In genomic region chrX:48256468-48257007, GRCm38 (mm10) we compare ENCODE assay signal across 7 mouse cellular contexts. TPM values are rescaled to one million over a fixed set of nuclear protein-coding genes. Genes with fewer than 3 reads are reported as not detected.
DNase-seq lines count a peak whose midpoint lies in the region; ATAC-seq lines count a peak whose summit lies in the region.

Gene Utp14a, plus strand, starts transcription at chrX:48256862.

- H3K27ac ChIP-seq in embryonic facial prominence, embryonic 11.5 days (replicated peaks; ENCODE audit: low read depth, low read length) = peak within 1 kb of the TSS; percentile 54; the same call in 1 of the 2 replicates
- peak within 1 kb of the TSS; percentile 81 for H3K27ac ChIP-seq in limb, embryonic 10.5 days
- peak within 1 kb of the TSS; percentile 84 for H3K27ac ChIP-seq in midbrain, embryonic 13.5 days

- WGBS in embryonic facial prominence, embryonic 11.5 days = 12% methylated on average over 33 of the region's 33 CpGs
- 3% methylated on average over 33 of the region's 33 CpGs for WGBS in limb, embryonic 10.5 days
- WGBS in midbrain, embryonic 13.5 days = 15% methylated on average over 33 of the region's 33 CpGs

- peak within 1 kb of the TSS; percentile 43 for H3K4me3 ChIP-seq in embryonic facial prominence, embryonic 11.5 days (ENCODE audit: low read depth, low read length)
- peak within 1 kb of the TSS; percentile 59 for H3K4me3 ChIP-seq in limb, embryonic 10.5 days
- peak within 1 kb of the TSS; percentile 52 for H3K4me3 ChIP-seq in midbrain, embryonic 13.5 days (replicated peaks)

- no peaks in the 10 kb centered on the region for H3K9me3 ChIP-seq in embryonic facial prominence, embryonic 11.5 days (replicated peaks; ENCODE audit: control insufficient read depth, low read length)
- no peaks in the 10 kb centered on the region for H3K9me3 ChIP-seq in limb, embryonic 10.5 days (replicated peaks)
- no peaks in the 10 kb centered on the region for H3K9me3 ChIP-seq in midbrain, embryonic 13.5 days

- H3K9ac ChIP-seq in embryonic facial prominence, embryonic 11.5 days (replicated peaks; ENCODE audit: low read length) = peak within 1 kb of the TSS; percentile 52
- peak within 1 kb of the TSS; percentile 59 for H3K9ac ChIP-seq in midbrain, embryonic 13.5 days (replicated peaks)

- no peaks in the 10 kb centered on the region for H3K36me3 ChIP-seq in embryonic facial prominence, embryonic 11.5 days (replicated peaks; ENCODE audit: control insufficient read depth, insufficient read depth, low read depth, low read length)
- peaks cover 25% of the 10 kb centered on the region for H3K36me3 ChIP-seq in limb, embryonic 10.5 days
- H3K36me3 ChIP-seq in midbrain, embryonic 13.5 days = peaks cover 4% of the 10 kb centered on the region; the same call in 1 of the 2 replicates

- H3K4me1 ChIP-seq in embryonic facial prominence, embryonic 11.5 days (ENCODE audit: control insufficient read depth, insufficient read depth, low read length) = no peaks in the 10 kb centered on the region
- H3K4me1 ChIP-seq in limb, embryonic 10.5 days = 0 out of 2 replicates have a peak, but pooled peaks cover 3% of the 10 kb centered on the region
- H3K4me1 ChIP-seq in midbrain, embryonic 13.5 days (replicated peaks) = peaks cover 9% of the 10 kb centered on the region

- peak; percentile 97 for ATAC-seq in embryonic facial prominence, embryonic 11.5 days (replicated peaks; ENCODE audit: insufficient number of reproducible peaks, low FRiP score, low TSS enrichment, low read depth)
- peak; percentile 98 for ATAC-seq in granulocyte monocyte progenitor cell, adult 5-6 weeks (replicated peaks; ENCODE audit: poor library complexity, severe bottlenecking)
- peak; percentile 100 for ATAC-seq in midbrain, embryonic 13.5 days

- no peaks in the 10 kb centered on the region for H3K27me3 ChIP-seq in embryonic facial prominence, embryonic 11.5 days (ENCODE audit: control insufficient read depth, insufficient read depth, low read length)
- H3K27me3 ChIP-seq in limb, embryonic 10.5 days (ENCODE audit: low read depth, poor library complexity, severe bottlenecking) = 0 out of 2 replicates have a peak, but pooled peaks cover 10% of the 10 kb centered on the region
- H3K27me3 ChIP-seq in midbrain, embryonic 13.5 days = no peaks in the 10 kb centered on the region

- DNase-seq in adrenal gland, postnatal 14 days = peak; percentile 98
- peak; percentile 95 for DNase-seq in embryonic facial prominence, embryonic 11.5 days (ENCODE audit: low spot score)
- peak; percentile 96 for DNase-seq in kidney, adult 11 months
- peak; percentile 90 for DNase-seq in limb, embryonic 10.5 days (ENCODE audit: low spot score)
- peak; percentile 86 for DNase-seq in spleen, adult 12 weeks (ENCODE audit: low spot score)

- H3K4me2 ChIP-seq in embryonic facial prominence, embryonic 11.5 days (ENCODE audit: low read depth, low read length) = peak within 1 kb of the TSS; percentile 47
- H3K4me2 ChIP-seq in midbrain, embryonic 13.5 days (replicated peaks) = peak within 1 kb of the TSS; percentile 60

RNA-seq across cellular contexts. Expression of gene Utp14a, which starts in this region (rescaled TPM):
- total RNA-seq in adrenal gland, postnatal 14 days (2021) = 14.9 and 18.8 TPM in 2 replicates
- polyA plus RNA-seq in embryonic facial prominence, embryonic 11.5 days (2014; fragmentation: Nextera tagmentation; extraction: Ambion mirVana) = 23.8 and 27.5 TPM in 2 replicates
- total RNA-seq in granulocyte monocyte progenitor cell, adult 5-6 weeks (2014; fragmentation: Nextera tagmentation) = 39.7 and 45.3 TPM in 2 replicates
- total RNA-seq in granulocyte monocyte progenitor cell, adult 5-6 weeks (2017) = 91.9 and 95.0 TPM in 2 replicates
- 22.5 and 22.9 TPM in 2 replicates for polyA plus RNA-seq in limb, embryonic 10.5 days (2016; fragmentation: Nextera tagmentation; extraction: Ambion mirVana)
- polyA plus RNA-seq in midbrain, embryonic 13.5 days (2015; fragmentation: Nextera tagmentation; extraction: Ambion mirVana) = 19.0 and 20.9 TPM in 2 replicates

Comparison
In these comparisons a context has a peak if more than half of its experiments do, and no peak if none do; other contexts are left out.
1. Peak in every context shown above with its lines: DNase-seq, ATAC-seq, H3K4me3 ChIP-seq and H3K27ac ChIP-seq.